Mouse (Mus musculus): ENCODE results near the gene Rtn1. TPM values are rescaled to one million over a fixed set of nuclear protein-coding genes. Genes with fewer than 3 reads are reported as not detected.
A peak's percentile ranks its signal among the peaks of the same experiment; 100 is the strongest.
"Not testable (repeated sequence)": the region's sequence is repeated elsewhere in the genome, so short reads cannot be mapped to it uniquely, and the experiment has no call there.

Rtn1 gene
- total RNA-seq, 2 experiments from 2014 or later: 1,597 to 1,728 TPM

- intact Hi-C loops (cut with DNase I): no loop called here
- no peak for DNase-seq
Observed at GRCm38 (mm10) chr12:72326087-72326486, 82.8 kb downstream of the Rtn1 start.

DNA sequence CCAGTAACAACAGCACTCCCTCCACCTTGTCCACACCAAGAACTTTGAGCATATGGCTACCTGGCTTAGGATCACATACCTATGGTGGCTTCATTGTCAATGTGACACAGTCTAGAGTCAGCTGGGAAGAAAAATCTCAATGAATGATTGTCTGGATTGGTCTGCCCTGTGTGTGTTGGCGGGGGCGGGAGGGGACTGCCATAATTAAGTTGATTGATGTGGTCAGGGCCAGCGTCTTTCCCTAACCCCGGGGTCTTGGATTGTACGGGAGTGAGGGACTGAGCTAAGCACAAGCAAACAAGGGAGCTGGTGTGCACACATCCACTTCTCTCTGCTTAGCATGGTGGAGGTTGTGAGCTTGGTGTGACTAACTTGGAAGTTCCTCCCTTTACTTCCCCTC is 83.8 kb downstream of the Rtn1 start:
- no peak for DNase-seq
- intact Hi-C loops (cut with DNase I): no loop called here

DNA sequence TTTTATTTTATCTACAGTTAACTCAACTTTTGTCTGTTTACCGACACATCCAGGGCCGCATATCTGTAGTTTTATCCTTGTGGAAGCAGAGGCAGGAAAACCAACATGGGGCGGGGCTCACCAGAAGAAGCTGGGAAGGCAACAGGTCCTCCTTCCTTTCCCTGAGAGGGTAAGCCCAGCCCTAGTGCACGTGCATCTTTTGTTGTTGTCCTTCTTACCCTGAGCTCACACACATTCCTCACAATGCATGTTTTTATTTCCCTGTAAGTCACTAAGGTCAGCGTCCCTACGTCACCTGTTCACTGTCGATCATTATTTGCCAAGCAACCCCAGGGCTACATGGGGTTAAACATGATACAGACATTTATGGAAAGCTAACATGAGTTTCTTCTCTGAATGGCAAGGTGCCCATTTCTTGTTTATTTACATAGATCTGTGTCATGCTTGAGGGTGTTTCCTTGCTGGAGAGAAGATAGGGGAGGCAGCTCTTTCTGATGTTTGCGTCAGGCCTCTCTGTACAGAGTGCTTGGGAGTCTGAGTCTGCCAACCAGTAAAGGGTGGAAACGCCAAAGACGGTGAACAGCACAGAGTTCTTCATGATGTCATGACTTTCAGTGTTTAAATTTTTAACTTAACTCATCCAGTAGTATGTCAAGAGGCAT is 84.5 kb downstream of the Rtn1 start:
- no peak for DNase-seq
- intact Hi-C loops (cut with DNase I): no loop called here

GRCm38 (mm10) chr12:72323778-72324177 is 85.1 kb downstream of the Rtn1 start:
- no peak for DNase-seq

GRCm38 (mm10) chr12:72315732-72316465 is 93.0 kb downstream of the Rtn1 start:
- intact Hi-C loops (cut with DNase I): no loop called here
- no peak for DNase-seq

More at GRCm38 (mm10) chr12:72323778-72324177, 85.1 kb downstream of the Rtn1 start:
- intact Hi-C loops (cut with DNase I): no loop called here

DNA sequence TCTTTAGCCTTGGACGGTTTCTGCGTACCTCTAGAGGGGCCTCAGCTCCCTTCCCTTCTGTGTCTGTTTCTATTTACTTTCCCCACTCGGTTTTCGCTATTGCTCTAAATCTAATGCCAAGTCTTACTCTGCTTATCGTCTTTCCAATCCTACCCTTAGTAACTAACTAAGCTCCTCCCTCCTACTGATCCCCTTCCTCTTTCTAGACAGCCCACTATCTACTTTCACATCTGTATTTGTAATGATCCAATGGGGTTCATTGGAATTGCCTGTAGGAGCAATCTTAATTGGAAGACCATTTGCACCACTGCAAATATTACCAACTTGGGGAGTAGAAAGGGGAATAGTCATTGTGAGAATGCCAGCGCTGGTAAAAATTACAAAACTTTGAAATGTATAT is 98.0 kb downstream of the Rtn1 start:
- intact Hi-C loops (cut with DNase I): no loop called here
- no peak for DNase-seq

GRCm38 (mm10) chr12:72308506-72308905 is 100.3 kb downstream of the Rtn1 start:
- intact Hi-C loops (cut with DNase I): no loop called here
- no peak for DNase-seq

DNA sequence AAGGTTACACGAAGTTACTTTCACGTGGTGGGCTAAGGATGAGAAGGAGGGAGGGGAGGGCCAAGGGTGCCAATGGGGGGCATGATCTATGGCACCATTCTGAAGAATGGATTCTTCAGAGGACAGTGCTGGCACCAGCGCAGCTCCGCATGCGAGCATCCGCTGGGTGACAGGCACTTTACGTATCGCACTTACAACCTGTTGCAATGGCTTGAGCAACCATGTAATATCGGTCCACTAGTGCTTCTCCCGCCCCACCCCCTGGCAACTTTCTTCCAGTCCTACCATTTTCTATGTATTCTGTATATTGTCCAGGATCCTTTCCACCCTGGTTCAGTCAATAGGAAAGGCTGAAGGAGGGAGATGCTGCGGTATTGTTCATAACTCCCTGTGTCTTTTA is 102.6 kb downstream of the Rtn1 start:
- intact Hi-C loops (cut with DNase I): no loop called here
- no peak for DNase-seq

DNA sequence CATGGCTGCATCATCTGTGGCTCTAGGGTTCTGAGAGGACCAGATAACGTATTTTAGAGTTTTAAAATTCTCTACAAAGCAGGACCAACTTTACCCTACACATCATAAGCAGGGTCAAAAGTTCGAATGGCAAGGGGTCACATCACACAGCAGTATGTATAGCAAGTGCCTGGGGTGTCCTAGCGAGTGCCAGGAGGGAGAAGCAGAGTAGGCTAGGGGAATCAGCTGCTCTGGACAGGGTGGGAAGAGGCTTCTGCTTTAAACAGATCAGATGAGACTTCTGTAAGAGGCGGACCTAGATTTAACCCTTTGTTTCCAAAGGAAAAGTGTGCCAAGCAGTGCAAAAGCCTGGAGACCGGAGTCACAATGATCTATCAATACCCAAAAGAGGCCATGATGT is 103.4 kb downstream of the Rtn1 start:
- intact Hi-C loops (cut with DNase I): no loop called here
- no peak for DNase-seq

- peak; percentile 78 for DNase-seq
- intact Hi-C loops (cut with DNase I): no loop called here
Observed at GRCm38 (mm10) chr12:72304985-72305384, 103.9 kb downstream of the Rtn1 start.

- intact Hi-C loops (cut with DNase I): no loop called here
- peak; percentile 24 for DNase-seq
Observed at GRCm38 (mm10) chr12:72304347-72304688, 104.5 kb downstream of the Rtn1 start.

- no peak for DNase-seq
Observed at GRCm38 (mm10) chr12:72303624-72304346, 105.1 kb downstream of the Rtn1 start.

GRCm38 (mm10) chr12:72301431-72301830 is 107.4 kb downstream of the Rtn1 start:
- peak; percentile 27 for DNase-seq
- intact Hi-C loops (cut with DNase I): no loop called here

More at GRCm38 (mm10) chr12:72303624-72304346, 105.1 kb downstream of the Rtn1 start:
- intact Hi-C loops (cut with DNase I): no loop called here

DNA sequence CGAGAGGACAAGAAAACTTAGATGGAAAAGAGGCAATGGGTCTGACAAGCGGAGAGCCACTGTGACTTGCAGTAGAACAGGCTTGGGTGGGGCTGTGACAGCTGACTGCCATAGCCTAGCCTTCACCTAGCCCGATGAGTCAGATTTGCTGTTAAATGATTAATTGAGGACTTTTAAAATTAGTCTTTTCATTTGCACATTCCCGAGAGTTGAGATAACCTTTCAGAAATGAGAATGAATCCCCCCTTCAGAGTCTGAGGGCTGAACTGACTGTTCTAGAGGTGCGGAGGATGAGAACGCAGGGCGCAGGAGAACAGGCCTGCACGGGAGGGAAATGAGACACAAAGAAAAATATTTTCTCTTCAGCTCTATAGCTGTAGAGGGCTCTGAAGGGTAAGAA is 107.9 kb downstream of the Rtn1 start:
- intact Hi-C loops (cut with DNase I): no loop called here

GRCm38 (mm10) chr12:72298222-72298621 is 110.6 kb downstream of the Rtn1 start:
- intact Hi-C loops (cut with DNase I): no loop called here
- DNase-seq: no peak

More for the DNA sequence above, 107.9 kb downstream of the Rtn1 start:
- no peak for DNase-seq

DNA sequence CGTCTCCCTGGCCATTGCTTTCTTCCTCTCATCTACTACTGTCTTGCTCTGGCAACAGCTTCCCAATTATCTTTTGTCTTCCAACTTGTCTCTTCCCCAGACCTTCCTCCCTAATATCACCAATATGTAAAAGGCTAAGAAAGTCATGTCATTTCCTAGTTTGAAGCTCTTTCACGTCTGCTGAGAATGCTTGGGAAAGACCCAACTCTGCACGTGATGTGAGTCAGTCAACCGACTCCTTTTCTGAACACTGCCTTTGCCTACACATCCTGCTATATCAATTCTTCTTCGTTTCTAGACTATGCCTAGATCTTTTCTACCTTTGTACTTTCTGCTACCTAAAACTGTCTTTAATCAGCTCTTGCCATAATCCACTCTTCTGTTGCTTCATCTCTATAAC is 112.3 kb downstream of the Rtn1 start:
- no peak for DNase-seq
- intact Hi-C loops (cut with DNase I): no loop called here

DNA sequence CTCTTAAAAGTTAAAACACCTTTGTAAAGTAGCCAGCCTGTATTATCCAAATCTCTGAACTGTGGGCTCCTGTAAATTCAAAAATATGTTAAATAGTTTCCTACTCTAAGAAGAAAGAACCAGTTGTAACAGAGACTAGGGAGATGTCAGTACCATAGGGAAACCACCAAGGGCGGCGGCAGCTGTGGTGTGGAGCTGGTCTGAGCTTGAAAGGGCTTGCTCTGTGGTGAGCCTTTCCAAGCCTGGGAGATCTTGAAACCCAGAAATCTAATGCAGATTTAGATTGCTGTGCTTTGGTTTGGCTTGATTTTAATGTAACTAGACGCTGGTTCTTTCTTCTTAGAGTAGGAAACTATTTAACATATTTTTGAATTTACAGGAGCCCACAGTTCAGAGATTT is 115.7 kb downstream of the Rtn1 start:
- intact Hi-C loops (cut with DNase I); DNase-seq: not testable (repeated sequence)

DNA sequence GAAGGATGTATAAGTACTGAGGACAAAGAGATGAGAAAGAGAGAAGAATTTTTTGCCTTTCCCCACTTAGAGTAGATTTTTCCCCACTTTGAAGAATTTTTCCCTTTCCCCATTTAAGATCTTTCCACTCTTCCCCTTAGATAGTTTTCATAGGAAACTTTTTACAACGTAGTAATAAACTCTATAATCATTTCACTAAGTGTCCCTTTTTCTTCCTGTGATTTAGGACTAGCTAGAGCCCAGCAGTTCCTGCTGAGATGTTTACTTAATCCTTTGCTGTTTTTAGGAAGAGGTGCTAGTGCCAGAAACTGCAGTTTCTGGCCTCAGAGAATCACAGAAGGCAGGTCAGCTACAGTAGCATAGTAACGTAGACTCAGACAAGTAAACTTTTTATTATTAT is 116.3 kb downstream of the Rtn1 start:
- DNase-seq: no peak
- intact Hi-C loops (cut with DNase I): no loop called here

- intact Hi-C loops (cut with DNase I): no loop called here
- DNase-seq: no peak
Observed at GRCm38 (mm10) chr12:72291266-72291665, 117.6 kb downstream of the Rtn1 start.

DNA sequence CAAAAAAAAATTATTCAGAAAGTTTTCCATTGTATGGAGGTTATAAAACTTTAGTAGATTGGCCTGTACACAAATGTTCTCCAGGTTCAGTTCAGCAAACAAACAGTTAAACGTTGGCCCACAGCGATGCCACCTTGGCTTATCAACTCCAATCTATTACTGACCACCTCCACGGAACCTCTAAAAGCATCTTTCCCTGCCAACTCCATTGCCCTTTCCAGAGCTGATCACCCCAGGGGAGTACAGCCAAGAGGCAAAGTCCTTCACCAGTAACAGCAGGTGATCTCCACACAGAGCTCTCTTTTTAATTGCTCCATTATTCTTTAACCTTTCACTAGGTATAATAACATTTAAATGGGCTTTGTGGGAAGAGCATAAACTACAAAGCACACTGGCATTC is 120.6 kb downstream of the Rtn1 start:
- intact Hi-C loops (cut with DNase I): no loop called here

DNA sequence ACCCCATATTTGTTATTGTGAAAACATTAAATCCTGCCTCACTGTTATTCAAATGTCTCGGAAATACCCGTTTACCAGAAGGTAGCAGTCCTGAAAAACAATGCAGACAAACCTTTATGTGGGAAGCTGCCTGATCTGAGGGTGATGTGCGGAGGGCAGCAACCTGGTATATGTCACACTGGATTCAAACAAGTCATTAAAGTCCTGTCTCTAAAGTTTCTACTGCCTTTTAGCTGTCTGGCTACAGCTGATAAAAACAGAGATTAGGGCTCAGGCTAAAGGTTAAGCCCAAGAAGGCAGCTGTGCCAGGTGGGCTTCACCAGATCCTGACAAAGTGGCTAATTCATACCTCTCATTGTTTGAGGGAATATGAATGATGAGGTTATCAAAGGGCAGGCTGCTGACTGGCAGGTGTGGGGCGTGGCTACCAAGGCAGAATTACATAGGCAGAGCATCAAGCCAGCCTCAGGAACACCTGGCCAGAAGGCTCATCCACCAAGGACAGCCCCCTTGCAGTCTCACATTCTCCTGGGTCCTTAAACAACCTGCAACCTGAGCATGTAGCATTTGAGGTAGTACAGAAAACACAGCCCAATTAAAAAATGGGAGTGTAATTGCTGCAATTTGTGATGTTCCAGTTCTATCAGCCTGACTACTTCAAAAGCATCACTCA is 121.4 kb downstream of the Rtn1 start:
- intact Hi-C loops (cut with DNase I): no loop called here
- DNase-seq: no peak

More for the DNA sequence above, 120.6 kb downstream of the Rtn1 start:
- no peak for DNase-seq
